Mouse (Mus musculus): ENCODE results near the gene Eepd1. TPM values are rescaled to one million over a fixed set of nuclear protein-coding genes. Genes with fewer than 3 reads are reported as not detected.
A peak's percentile ranks its signal among the peaks of the same experiment; 100 is the strongest.

The Eepd1 gene
- polyA plus RNA-seq, 1 experiment from 2014 or later: 12.4 TPM

GRCm38 (mm10) chr9:25560016-25560758 lies 78.8 kb downstream of the Eepd1 start:
- no peaks in the 10 kb centered on the region for H3K4me1 ChIP-seq (replicated peaks; ENCODE audit: control insufficient read depth, insufficient read depth, low read length)
- 86% methylated on average over 9 of the region's 9 CpGs for WGBS
- no peak overlapping the region for H3K4me3 ChIP-seq (replicated peaks; ENCODE audit: low read length)
- no peak overlapping the region for H3K9ac ChIP-seq (replicated peaks; ENCODE audit: low read depth, low read length)
- no peak for ATAC-seq
- H3K9me3 ChIP-seq (ENCODE audit: control insufficient read depth, low read length): no peaks in the 10 kb centered on the region
- no peak overlapping the region for H3K4me2 ChIP-seq (ENCODE audit: low read length)
- H3K36me3 ChIP-seq (ENCODE audit: control insufficient read depth, insufficient read depth): no peaks in the 10 kb centered on the region
- H3K27ac ChIP-seq (ENCODE audit: low read length): no peak overlapping the region
- no peaks in the 10 kb centered on the region for H3K27me3 ChIP-seq (replicated peaks; ENCODE audit: control insufficient read depth, insufficient read depth, low read length)

- WGBS: 93% methylated on average over 1 of the region's 1 CpGs
- ATAC-seq: no peak
Observed at GRCm38 (mm10) chr9:25561143-25561542, 79.8 kb downstream of the Eepd1 start.

GRCm38 (mm10) chr9:25563806-25564205 lies 82.5 kb downstream of the Eepd1 start:
- no peaks in the 10 kb centered on the region for H3K27me3 ChIP-seq (replicated peaks; ENCODE audit: control insufficient read depth, insufficient read depth, low read length)
- no peaks in the 10 kb centered on the region for H3K36me3 ChIP-seq (ENCODE audit: control insufficient read depth, insufficient read depth)
- no peak for ATAC-seq
- no peak overlapping the region for H3K4me2 ChIP-seq (ENCODE audit: low read length)
- H3K27ac ChIP-seq (ENCODE audit: low read length): no peak overlapping the region
- no peak overlapping the region for H3K9ac ChIP-seq (replicated peaks; ENCODE audit: low read depth, low read length)
- no peak overlapping the region for H3K4me3 ChIP-seq (replicated peaks; ENCODE audit: low read length)
- H3K9me3 ChIP-seq (ENCODE audit: control insufficient read depth, low read length): no peaks in the 10 kb centered on the region
- 70% methylated on average over 4 of the region's 4 CpGs for WGBS
- H3K4me1 ChIP-seq (replicated peaks; ENCODE audit: control insufficient read depth, insufficient read depth, low read length): no peaks in the 10 kb centered on the region

More at GRCm38 (mm10) chr9:25561143-25561542, 79.8 kb downstream of the Eepd1 start:
- Histone ChIP-seq H3K36me3 (ENCODE audit: control insufficient read depth, insufficient read depth) (no peaks in the 10 kb centered on the region), H3K9me3 (ENCODE audit: control insufficient read depth, low read length) (no peaks in the 10 kb centered on the region), H3K27ac (ENCODE audit: low read length) (no peak overlapping the region), H3K4me3 (replicated peaks; ENCODE audit: low read length) (no peak overlapping the region), H3K4me2 (ENCODE audit: low read length) (no peak overlapping the region), H3K27me3 (replicated peaks; ENCODE audit: control insufficient read depth, insufficient read depth, low read length) (no peaks in the 10 kb centered on the region), H3K9ac (replicated peaks; ENCODE audit: low read depth, low read length) (no peak overlapping the region), H3K4me1 (replicated peaks; ENCODE audit: control insufficient read depth, insufficient read depth, low read length) (no peaks in the 10 kb centered on the region)

GRCm38 (mm10) chr9:25567071-25567470 lies 85.7 kb downstream of the Eepd1 start:
- H3K27me3 ChIP-seq (replicated peaks; ENCODE audit: control insufficient read depth, insufficient read depth, low read length): no peaks in the 10 kb centered on the region
- no peak overlapping the region for H3K4me3 ChIP-seq (replicated peaks; ENCODE audit: low read length)
- no peaks in the 10 kb centered on the region for H3K36me3 ChIP-seq (ENCODE audit: control insufficient read depth, insufficient read depth)
- H3K4me1 ChIP-seq (replicated peaks; ENCODE audit: control insufficient read depth, insufficient read depth, low read length): peaks cover 11% of the 10 kb centered on the region
- no peaks in the 10 kb centered on the region for H3K9me3 ChIP-seq (ENCODE audit: control insufficient read depth, low read length)
- H3K27ac ChIP-seq (ENCODE audit: low read length): no peak overlapping the region
- no peak for ATAC-seq
- H3K4me2 ChIP-seq (ENCODE audit: low read length): no peak overlapping the region
- no peak overlapping the region for H3K9ac ChIP-seq (replicated peaks; ENCODE audit: low read depth, low read length)
- WGBS: 74% methylated on average over 5 of the region's 5 CpGs

GRCm38 (mm10) chr9:25568783-25569182 lies 87.4 kb downstream of the Eepd1 start:
- Histone ChIP-seq H3K27ac (ENCODE audit: low read length) (no peak overlapping the region), H3K9ac (replicated peaks; ENCODE audit: low read depth, low read length) (no peak overlapping the region), H3K4me1 (replicated peaks; ENCODE audit: control insufficient read depth, insufficient read depth, low read length) (peaks cover 11% of the 10 kb centered on the region), H3K27me3 (replicated peaks; ENCODE audit: control insufficient read depth, insufficient read depth, low read length) (no peaks in the 10 kb centered on the region), H3K9me3 (ENCODE audit: control insufficient read depth, low read length) (no peaks in the 10 kb centered on the region), H3K36me3 (ENCODE audit: control insufficient read depth, insufficient read depth) (no peaks in the 10 kb centered on the region), H3K4me3 (replicated peaks; ENCODE audit: low read length) (no peak overlapping the region), H3K4me2 (ENCODE audit: low read length) (no peak overlapping the region)
- 79% methylated on average over 3 of the region's 3 CpGs for WGBS
- ATAC-seq: no peak

GRCm38 (mm10) chr9:25570011-25570410 lies 88.7 kb downstream of the Eepd1 start:
- no peak for ATAC-seq
- no peak overlapping the region for H3K4me3 ChIP-seq (replicated peaks; ENCODE audit: low read length)
- no peak overlapping the region for H3K27ac ChIP-seq (ENCODE audit: low read length)
- no peaks in the 10 kb centered on the region for H3K9me3 ChIP-seq (ENCODE audit: control insufficient read depth, low read length)
- no peak overlapping the region for H3K9ac ChIP-seq (replicated peaks; ENCODE audit: low read depth, low read length)
- peaks cover 11% of the 10 kb centered on the region for H3K4me1 ChIP-seq (replicated peaks; ENCODE audit: control insufficient read depth, insufficient read depth, low read length)
- no peaks in the 10 kb centered on the region for H3K36me3 ChIP-seq (ENCODE audit: control insufficient read depth, insufficient read depth)
- 94% methylated on average over 7 of the region's 7 CpGs for WGBS
- no peak overlapping the region for H3K4me2 ChIP-seq (ENCODE audit: low read length)
- no peaks in the 10 kb centered on the region for H3K27me3 ChIP-seq (replicated peaks; ENCODE audit: control insufficient read depth, insufficient read depth, low read length)

- no peak overlapping the region for H3K4me2 ChIP-seq (ENCODE audit: low read length)
- no peak for ATAC-seq
- 68% methylated on average over 9 of the region's 9 CpGs for WGBS
- no peaks in the 10 kb centered on the region for H3K27me3 ChIP-seq (replicated peaks; ENCODE audit: control insufficient read depth, insufficient read depth, low read length)
- H3K27ac ChIP-seq (ENCODE audit: low read length): no peak overlapping the region
- no peak overlapping the region for H3K4me3 ChIP-seq (replicated peaks; ENCODE audit: low read length)
- H3K9ac ChIP-seq (replicated peaks; ENCODE audit: low read depth, low read length): no peak overlapping the region
- H3K36me3 ChIP-seq (ENCODE audit: control insufficient read depth, insufficient read depth): no peaks in the 10 kb centered on the region
- peaks cover 11% of the 10 kb centered on the region for H3K4me1 ChIP-seq (replicated peaks; ENCODE audit: control insufficient read depth, insufficient read depth, low read length)
- H3K9me3 ChIP-seq (ENCODE audit: control insufficient read depth, low read length): no peaks in the 10 kb centered on the region
Observed at GRCm38 (mm10) chr9:25570436-25570835, 89.1 kb downstream of the Eepd1 start.

DNA sequence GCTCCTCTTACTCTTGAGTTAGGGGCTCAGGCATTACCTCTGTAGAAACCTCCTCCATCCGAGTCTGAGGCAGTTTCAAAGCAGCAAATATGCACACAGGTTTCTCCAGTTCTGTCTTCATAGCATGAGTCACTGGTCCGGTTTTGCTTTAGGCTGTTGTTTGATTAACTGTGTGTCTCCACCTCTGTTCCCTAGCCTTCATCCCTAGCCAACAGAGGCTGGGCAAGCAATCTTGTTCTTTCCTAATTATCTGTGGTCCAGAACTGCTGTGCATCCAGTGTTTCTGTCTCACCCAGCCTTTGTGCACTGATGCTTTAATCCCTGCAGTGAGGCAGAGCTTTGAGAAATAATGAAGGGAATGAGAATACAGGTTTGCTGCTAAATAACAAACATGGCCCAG lies 90.0 kb downstream of the Eepd1 start:
- Histone ChIP-seq H3K27me3 (replicated peaks; ENCODE audit: control insufficient read depth, insufficient read depth, low read length) (no peaks in the 10 kb centered on the region), H3K4me2 (ENCODE audit: low read length) (no peak overlapping the region), H3K4me1 (replicated peaks; ENCODE audit: control insufficient read depth, insufficient read depth, low read length) (peaks cover 11% of the 10 kb centered on the region), H3K9ac (replicated peaks; ENCODE audit: low read depth, low read length) (no peak overlapping the region), H3K36me3 (ENCODE audit: control insufficient read depth, insufficient read depth) (no peaks in the 10 kb centered on the region), H3K27ac (ENCODE audit: low read length) (no peak overlapping the region), H3K4me3 (replicated peaks; ENCODE audit: low read length) (no peak overlapping the region), H3K9me3 (ENCODE audit: control insufficient read depth, low read length) (no peaks in the 10 kb centered on the region)
- 4% methylated on average over 2 of the region's 2 CpGs for WGBS
- peak; percentile 51 for ATAC-seq

DNA sequence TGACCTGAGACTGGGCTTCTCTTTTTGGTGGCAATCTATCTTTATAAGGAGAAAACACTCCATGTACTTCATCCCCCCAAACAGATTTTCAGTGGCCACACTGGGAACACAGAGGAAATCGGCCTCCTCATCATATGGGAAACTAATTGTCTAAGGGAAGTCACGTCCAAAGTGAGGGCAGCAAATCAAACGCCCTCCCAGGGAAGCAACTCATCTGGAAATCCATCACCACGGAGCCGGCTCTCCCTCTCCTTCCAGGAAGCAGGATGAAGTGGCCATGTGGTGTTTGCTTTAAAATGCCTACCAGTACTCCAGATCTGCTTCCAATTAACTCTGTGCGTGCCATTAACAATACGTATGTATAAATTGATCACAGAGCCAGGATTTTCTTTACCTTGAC lies 92.4 kb downstream of the Eepd1 start:
- H3K27ac ChIP-seq (ENCODE audit: low read length): no peak overlapping the region
- H3K27me3 ChIP-seq (replicated peaks; ENCODE audit: control insufficient read depth, insufficient read depth, low read length): no peaks in the 10 kb centered on the region
- H3K36me3 ChIP-seq (ENCODE audit: control insufficient read depth, insufficient read depth): no peaks in the 10 kb centered on the region
- H3K4me3 ChIP-seq (replicated peaks; ENCODE audit: low read length): no peak overlapping the region
- H3K9ac ChIP-seq (replicated peaks; ENCODE audit: low read depth, low read length): no peak overlapping the region
- peaks cover 11% of the 10 kb centered on the region for H3K4me1 ChIP-seq (replicated peaks; ENCODE audit: control insufficient read depth, insufficient read depth, low read length)
- no peak for ATAC-seq
- no peaks in the 10 kb centered on the region for H3K9me3 ChIP-seq (ENCODE audit: control insufficient read depth, low read length)
- WGBS: 35% methylated on average over 7 of the region's 7 CpGs
- H3K4me2 ChIP-seq (ENCODE audit: low read length): no peak overlapping the region

DNA sequence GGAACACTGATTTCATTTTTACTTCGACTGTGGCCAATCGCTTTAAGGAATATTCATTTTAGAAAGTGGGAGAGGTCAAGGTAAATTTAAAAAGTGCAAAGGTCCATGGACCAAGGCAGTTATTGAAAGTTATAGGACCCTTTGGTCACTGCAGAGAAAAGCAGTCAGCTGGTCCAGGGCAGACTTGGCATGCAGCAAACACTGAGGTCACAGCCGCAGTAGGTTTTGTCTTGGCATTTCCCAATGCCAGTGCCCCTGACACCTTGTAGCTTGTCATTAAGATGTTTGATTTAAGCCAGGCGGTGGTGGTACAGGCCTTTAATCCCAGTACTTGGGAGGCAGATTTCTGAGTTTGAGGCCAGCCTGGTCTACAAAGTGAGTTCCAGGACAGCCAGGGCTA lies 92.8 kb downstream of the Eepd1 start:
- Histone ChIP-seq H3K4me3 (replicated peaks; ENCODE audit: low read length) (no peak overlapping the region), H3K27ac (ENCODE audit: low read length) (no peak overlapping the region), H3K4me2 (ENCODE audit: low read length) (no peak overlapping the region), H3K27me3 (replicated peaks; ENCODE audit: control insufficient read depth, insufficient read depth, low read length) (no peaks in the 10 kb centered on the region), H3K36me3 (ENCODE audit: control insufficient read depth, insufficient read depth) (no peaks in the 10 kb centered on the region), H3K9ac (replicated peaks; ENCODE audit: low read depth, low read length) (no peak overlapping the region), H3K9me3 (ENCODE audit: control insufficient read depth, low read length) (no peaks in the 10 kb centered on the region), H3K4me1 (replicated peaks; ENCODE audit: control insufficient read depth, insufficient read depth, low read length) (peaks cover 11% of the 10 kb centered on the region)
- WGBS: 76% methylated on average over 4 of the region's 4 CpGs
- no peak for ATAC-seq
